Mouse (Mus musculus) lung, postnatal 25 days (tissue): ENCODE results near the gene Sypl.

Source experiments
- DNase-seq: peaks from one replicate; pipeline ENCODE4 v3.0.0; 2022; ENCODE audit warnings: low spot score

Gene Sypl

GRCm38 (mm10) chr12:33003339-33003965 lies 49.8 kb downstream of the Sypl start:
- DNase-seq = no peak

GRCm38 (mm10) chr12:33005858-33006257 lies 52.2 kb downstream of the Sypl start:
- DNase-seq = no peak

DNA sequence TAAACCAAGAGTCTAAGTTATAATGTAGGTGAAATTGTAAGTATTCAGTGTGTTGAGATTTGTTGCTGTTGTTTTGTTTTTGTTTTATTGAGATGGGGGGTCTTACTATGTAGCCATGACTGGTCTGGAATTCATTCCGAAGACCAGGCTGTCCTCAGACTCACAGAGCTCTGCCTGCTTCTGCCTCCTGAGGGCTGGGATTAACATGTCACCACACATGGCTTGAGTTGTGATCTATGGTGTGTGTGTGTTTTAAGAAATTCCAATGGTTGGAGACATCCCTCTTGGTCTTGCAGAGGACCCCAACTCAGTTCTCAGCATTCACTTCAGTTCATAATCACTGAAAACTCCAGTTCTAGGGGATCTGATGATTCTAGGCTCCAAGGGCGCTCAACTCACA lies 53.5 kb downstream of the Sypl start:
- no peak for DNase-seq

DNA sequence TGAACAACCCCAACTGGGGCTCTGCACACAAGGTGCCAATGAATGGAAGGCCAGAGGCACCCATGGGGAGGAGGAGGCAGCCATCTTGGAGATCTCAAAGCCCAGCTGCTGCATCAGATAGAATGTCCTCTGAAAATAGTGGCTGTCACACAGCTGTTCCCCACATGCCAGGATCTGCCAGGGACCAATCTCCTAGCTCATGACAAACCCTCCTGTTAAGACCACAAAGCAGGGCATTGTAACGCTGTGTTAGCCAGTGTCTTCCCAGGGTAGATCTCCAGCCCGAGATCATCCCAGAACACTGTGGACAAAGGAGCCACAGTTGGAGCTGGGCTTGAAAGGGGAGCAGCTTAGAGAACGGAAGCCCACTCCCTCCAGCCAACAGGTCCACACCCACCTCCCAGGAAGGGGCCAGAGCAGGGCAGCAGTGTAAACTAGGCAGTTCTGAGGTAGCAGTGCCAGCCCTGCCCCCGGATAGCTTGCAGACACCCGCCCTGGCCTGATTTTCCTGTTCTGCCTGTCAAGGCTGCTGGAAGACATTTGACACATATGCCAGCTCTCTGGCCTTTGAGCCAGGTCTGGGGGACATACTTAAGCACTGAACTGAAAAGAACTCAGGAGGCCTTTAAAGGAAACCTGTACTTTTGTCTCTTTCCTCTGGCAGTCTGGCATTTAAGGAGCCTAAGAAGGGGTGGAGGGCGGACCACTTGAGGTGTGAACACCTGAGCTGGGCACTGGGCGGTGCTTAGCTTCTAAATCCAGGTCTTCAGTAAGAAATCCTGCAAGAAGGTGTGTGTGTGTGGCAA lies 54.8 kb downstream of the Sypl start:
- DNase-seq = peak; percentile 73

- DNase-seq = no peak
These were observed 55.7 kb downstream of the Sypl start for GRCm38 (mm10) chr12:33009206-33009966.

- DNase-seq = peak; percentile 71
These were observed 56.3 kb downstream of the Sypl start for GRCm38 (mm10) chr12:33010026-33010425.

- DNase-seq = no peak
These were observed 60.5 kb downstream of the Sypl start for GRCm38 (mm10) chr12:33014050-33014796.

GRCm38 (mm10) chr12:33015103-33015502 lies 61.4 kb downstream of the Sypl start:
- DNase-seq = no peak

GRCm38 (mm10) chr12:33016824-33017705 lies 63.4 kb downstream of the Sypl start:
- DNase-seq = no peak

DNA sequence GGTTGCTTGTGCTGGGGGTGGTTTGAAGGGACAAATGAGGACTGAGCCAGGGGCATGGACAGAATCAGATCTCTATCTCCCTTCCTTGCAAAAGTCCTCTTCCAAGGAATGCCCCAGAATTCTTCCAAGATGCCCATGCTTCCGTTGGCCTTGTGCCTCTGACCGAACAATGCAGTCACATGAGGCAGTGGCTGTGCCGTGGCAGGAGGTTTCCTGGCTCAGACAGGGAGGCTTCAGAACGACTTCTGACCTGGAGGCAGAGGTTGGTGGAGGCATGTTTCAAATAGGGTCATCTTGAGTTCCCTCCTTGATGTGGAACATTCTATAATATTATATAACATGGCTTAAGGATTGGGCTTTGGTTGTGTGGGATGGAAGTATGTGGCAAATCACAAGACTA lies 64.9 kb downstream of the Sypl start:
- no peak for DNase-seq

DNA sequence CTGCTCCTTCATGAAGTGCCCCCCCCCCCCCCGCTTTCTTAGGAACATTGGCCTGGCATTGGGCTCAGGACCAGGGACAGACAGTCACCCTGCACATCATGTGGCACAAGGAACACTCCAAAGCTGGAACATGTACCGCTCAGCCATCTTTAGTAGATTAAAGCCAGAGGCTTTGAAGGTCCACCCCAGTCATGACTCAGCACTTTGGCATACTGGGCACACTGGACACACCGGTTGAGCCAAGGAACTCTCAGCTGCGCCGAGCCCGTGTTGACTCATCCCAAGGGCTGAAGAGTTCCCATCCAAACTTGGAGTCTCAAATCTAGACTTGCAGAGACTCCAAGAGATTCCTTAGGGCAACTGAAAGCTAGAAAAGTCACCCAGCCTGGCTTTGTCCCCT lies 66.3 kb downstream of the Sypl start:
- DNase-seq = peak; percentile 80

DNA sequence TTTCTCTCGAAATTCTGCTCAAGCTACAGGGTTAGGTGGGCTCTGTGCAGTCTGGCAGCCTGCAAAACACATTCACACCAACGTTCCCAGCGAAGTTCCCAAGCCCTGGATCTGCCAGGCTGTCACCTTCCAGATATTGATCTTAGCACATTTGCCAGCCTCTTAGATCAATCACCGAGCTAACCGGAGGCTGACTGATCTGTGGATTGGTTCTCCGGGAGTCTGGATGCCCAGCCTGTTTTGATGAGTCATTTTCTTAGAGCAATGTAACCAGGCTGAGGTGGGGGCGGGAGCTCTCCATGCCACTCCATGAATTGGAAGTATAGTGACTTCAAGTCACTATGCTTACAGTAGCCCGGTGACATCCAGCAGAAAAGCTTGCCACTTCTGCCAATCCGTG lies 67.4 kb downstream of the Sypl start:
- no peak for DNase-seq

DNA sequence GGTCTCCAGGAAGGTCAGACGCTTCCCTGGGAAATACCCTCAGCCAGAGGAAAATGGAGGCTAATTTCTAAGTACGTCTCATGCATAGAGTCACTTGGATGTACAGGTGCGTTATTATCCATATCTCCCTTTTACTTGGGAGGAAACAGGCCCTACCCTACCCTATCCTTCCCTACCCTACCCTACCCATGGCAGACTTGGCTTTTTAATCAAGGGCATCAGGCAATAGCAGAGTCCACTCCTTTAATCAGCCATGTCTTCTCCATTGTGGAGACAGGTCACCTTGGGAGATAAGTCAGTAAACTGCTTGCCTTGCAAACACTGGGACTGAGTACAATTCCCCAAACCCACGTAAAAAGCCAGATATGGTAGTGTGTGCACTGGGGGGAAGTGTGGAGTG lies 68.1 kb downstream of the Sypl start:
- DNase-seq = no peak

GRCm38 (mm10) chr12:33024524-33024923 lies 70.8 kb downstream of the Sypl start:
- no peak for DNase-seq

DNA sequence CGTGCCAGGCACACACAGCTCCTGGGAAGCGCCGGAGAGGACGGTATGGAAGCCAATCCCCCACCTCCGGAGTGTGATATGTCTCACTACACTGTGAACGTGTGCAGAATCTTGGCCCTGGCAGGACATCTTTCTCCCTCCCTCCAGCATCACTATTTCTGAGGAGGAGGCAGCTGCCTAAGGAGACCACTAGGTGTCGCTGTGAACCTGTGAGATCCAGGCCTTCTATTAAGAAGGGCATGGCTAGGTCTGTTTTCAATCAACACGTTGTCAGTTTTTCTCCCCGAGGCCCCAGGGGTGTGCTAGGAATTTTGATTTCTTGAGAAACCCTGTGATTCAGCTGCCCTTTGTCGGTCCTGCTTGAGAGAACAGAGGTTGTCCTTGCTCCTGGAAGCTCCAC lies 73.4 kb downstream of the Sypl start:
- peak; percentile 85 for DNase-seq

DNA sequence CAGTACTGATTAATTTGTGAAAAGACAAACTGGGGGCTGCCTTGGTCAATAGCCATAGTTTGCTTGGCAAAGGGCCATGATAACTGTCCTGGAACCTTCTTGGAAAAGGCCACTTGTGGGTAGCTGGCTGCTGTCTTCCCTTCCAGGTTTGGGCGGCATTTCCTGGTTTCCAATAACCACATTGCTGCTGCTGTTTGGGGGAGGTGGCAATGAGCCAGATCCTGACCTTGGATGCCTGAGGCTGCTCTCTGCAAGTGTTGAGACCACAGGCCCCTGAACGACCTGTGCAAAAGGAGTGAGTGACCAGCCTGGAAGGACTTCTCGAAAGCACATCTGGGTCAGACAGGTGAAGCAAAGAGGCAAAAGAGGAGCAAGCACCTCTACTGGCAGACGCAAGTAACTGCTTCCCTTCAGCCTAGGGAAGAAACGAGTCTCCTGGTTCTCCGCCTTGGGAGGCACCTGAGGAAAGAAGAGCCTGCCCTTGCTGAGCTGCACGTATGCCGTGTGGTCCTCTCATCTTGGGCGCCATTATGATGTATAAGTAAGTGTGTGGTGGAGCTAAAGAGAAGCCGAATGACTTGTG lies 74.5 kb downstream of the Sypl start:
- DNase-seq = no peak

DNA sequence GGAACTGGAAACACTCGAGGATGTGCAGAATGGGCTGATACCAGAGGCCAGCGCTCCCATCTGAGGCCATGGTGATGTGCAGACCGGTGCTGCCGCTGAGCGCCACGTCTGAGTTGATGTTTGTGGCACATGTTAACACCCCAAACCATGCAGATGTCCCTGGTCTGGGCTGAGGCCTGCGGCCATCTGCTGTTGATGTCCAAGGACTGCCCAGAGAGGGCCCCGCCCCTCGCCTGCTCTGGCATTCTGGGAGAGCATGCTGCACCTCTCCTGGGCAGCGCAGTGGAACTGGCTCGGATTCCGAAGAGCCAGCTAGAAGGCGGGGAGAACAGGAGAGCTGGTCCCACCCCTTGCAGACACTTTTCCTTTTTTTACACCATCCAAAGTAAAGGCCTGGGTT lies 75.0 kb downstream of the Sypl start:
- no peak for DNase-seq
